Mouse (Mus musculus) left cerebral cortex, adult 11 months (tissue): ENCODE data around the gene Olfr523.
A peak's percentile ranks its signal among the peaks of the same experiment; 100 is the strongest.
"Not testable (repeated sequence)": the region's sequence is repeated elsewhere in the genome, so short reads cannot be mapped to it uniquely, and the experiment has no call there.

ENCODE experiments used
- DNase-seq: peaks from one replicate; pipeline ENCODE4 v3.0.0; 2022; ENCODE audit warnings: low spot score

The Olfr523 gene

GRCm38 (mm10) chr7:140172936-140173335, at the start of gene Olfr523:
Gene Olfr523 (plus strand): TSS chr7:140173217.
- DNase-seq = no peak

GRCm38 (mm10) chr7:140124382-140124781, 48.6 kb upstream of the Olfr523 start:
- no peak for DNase-seq

- DNase-seq = peak; percentile 75
Observed at GRCm38 (mm10) chr7:140125278-140126021, 47.6 kb upstream of the Olfr523 start.

GRCm38 (mm10) chr7:140126022-140126350, 47.0 kb upstream of the Olfr523 start:
- DNase-seq = no peak

GRCm38 (mm10) chr7:140126934-140127333, 46.1 kb upstream of the Olfr523 start:
- no peak for DNase-seq

GRCm38 (mm10) chr7:140127911-140128310, 45.1 kb upstream of the Olfr523 start:
- no peak for DNase-seq

GRCm38 (mm10) chr7:140132184-140132583, 40.8 kb upstream of the Olfr523 start:
- DNase-seq = not testable (repeated sequence)

GRCm38 (mm10) chr7:140134033-140134432, 39.0 kb upstream of the Olfr523 start:
- DNase-seq = not testable (repeated sequence)

- no peak for DNase-seq
Observed at GRCm38 (mm10) chr7:140135106-140135770, 37.8 kb upstream of the Olfr523 start.

- peak; percentile 97 for DNase-seq
Observed at GRCm38 (mm10) chr7:140137135-140138020, 35.6 kb upstream of the Olfr523 start, which contains the start of gene Mtg1. Gene Mtg1 (plus strand): TSS chr7:140137564.

- no peak for DNase-seq
Observed at GRCm38 (mm10) chr7:140138021-140138310, 35.1 kb upstream of the Olfr523 start.

GRCm38 (mm10) chr7:140141350-140141749, 31.7 kb upstream of the Olfr523 start:
- DNase-seq = no peak

GRCm38 (mm10) chr7:140144550-140144949, 28.5 kb upstream of the Olfr523 start:
- no peak for DNase-seq

- DNase-seq = no peak
Observed at GRCm38 (mm10) chr7:140153383-140153782, 19.6 kb upstream of the Olfr523 start.

GRCm38 (mm10) chr7:140153829-140154217, 19.2 kb upstream of the Olfr523 start:
- no peak for DNase-seq

GRCm38 (mm10) chr7:140154218-140154927, 18.6 kb upstream of the Olfr523 start, which contains the start of gene Sprn:
Gene Sprn (minus strand): TSS chr7:140154877.
- DNase-seq = peak; percentile 63

GRCm38 (mm10) chr7:140160363-140160762, 12.7 kb upstream of the Olfr523 start:
- DNase-seq = no peak

GRCm38 (mm10) chr7:140164664-140165063, 8.4 kb upstream of the Olfr523 start, which contains the start of gene Olfr522:
Gene Olfr522 (minus strand): TSS chr7:140164764.
- DNase-seq = no peak

GRCm38 (mm10) chr7:140167950-140168349, 5.1 kb upstream of the Olfr523 start:
- no peak for DNase-seq

- no peak for DNase-seq
Observed at GRCm38 (mm10) chr7:140169386-140169785, 3.6 kb upstream of the Olfr523 start.

- DNase-seq = no peak
Observed at GRCm38 (mm10) chr7:140170863-140171262, 2.2 kb upstream of the Olfr523 start.

GRCm38 (mm10) chr7:140179176-140179575, 6.2 kb downstream of the Olfr523 start:
- DNase-seq = no peak
